Mouse (Mus musculus) adrenal gland, postnatal 25 days (tissue): ENCODE results near the gene Bmpr1b. TPM values are rescaled to one million over a fixed set of nuclear protein-coding genes. Genes with fewer than 3 reads are reported as not detected.
A peak's percentile ranks its signal among the peaks of the same experiment; 100 is the strongest.

Source experiments
- DNase-seq: peaks from one replicate; pipeline ENCODE4 v3.0.0; 2021; ENCODE audit warnings: mixed read lengths
- total RNA-seq: library from RNA; stranded (reverse); gene quantifications from 2 replicates; pipeline ENCODE4 v1.2.3, GENCODE M21; 2021

The Bmpr1b gene
- total RNA-seq, 1 experiment from 2014 or later = 1.2 TPM

GRCm38 (mm10) chr3:141818615-141819312, 350.5 kb downstream of the Bmpr1b start:
- no peak for DNase-seq

DNA sequence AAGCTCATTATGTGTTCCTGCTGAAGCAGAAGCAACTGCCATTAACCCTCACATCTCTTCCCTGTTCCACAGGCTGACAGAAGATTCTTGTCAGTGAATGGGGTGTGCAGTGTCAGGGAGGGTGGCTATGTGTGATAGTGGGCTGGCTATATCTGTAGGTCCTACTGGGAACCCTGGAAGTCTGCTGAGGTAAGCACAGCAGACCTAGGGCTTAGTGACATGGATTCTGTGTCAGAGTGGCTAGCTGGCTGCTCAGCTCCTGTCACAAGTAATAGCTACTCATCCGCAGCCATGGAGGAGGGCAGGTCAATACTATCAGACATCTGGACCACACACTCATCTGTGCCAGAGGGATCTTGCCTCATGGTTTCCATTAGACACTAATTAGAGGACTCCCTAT, 354.4 kb downstream of the Bmpr1b start:
- DNase-seq = no peak

DNA sequence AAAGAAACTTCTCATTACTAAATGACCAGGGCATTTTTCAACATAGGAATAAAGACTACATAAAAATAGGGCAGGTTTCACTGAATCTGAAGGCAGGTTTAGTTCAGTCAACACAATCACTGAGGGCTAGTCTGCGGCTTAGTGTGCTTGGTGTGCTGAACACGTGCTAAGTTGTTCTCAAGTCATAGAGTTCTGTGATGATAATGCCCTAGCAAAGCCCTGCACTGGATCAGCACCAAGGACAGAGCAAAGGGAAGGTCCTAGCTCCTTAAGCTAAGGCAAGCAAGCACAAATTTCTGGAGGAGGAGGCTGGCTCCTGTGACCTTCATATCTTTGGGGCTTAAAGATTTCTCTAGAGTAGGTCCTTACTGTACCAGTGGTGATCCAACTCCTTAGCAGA, 357.9 kb downstream of the Bmpr1b start:
- DNase-seq = peak; percentile 52

DNA sequence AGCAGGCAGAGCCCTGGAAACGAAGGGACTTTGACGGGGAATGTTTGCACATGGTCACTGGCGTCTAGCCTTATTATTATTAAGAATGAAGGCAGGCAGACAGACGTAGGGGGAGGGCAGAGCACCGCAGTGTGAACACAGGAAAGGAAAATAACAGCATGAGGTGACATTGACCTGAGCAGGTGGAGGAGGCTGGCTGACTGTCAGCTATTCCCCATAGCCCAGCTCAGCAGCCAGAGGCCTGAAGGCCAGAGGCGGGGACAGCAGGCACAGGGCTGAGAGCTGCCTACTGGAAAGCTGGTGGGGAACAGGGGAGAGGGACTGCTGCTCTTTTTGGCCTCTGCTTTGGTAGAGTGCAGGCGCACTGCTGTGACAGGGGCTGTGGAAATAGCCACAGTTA, 358.3 kb downstream of the Bmpr1b start:
- no peak for DNase-seq

GRCm38 (mm10) chr3:141809581-141809980, 359.6 kb downstream of the Bmpr1b start:
- no peak for DNase-seq

- no peak for DNase-seq
Observed at GRCm38 (mm10) chr3:141804133-141804532, 365.1 kb downstream of the Bmpr1b start.

GRCm38 (mm10) chr3:141797789-141798188, 371.4 kb downstream of the Bmpr1b start:
- no peak for DNase-seq

DNA sequence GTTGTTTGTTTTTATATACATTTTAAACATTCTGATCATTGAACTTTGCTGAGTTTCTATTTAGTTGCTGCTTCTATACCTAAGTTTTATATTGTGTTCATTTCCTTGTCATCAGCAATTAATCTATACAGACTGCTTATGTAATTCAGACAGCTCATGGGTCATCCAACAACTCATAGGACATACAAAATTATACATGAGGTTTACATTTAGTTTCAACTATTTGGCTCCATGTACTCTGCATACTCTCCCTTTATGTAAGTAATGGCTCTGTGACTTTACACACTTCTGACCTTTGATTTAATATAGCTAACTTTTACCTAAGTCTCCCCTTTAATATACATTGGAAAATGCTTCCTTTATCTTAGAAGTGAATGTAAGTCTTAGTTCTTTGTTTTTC, 371.9 kb downstream of the Bmpr1b start:
- DNase-seq = no peak

- DNase-seq = no peak
Observed at GRCm38 (mm10) chr3:141794371-141794770, 374.9 kb downstream of the Bmpr1b start.

GRCm38 (mm10) chr3:141793755-141794154, 375.5 kb downstream of the Bmpr1b start:
- DNase-seq = no peak

DNA sequence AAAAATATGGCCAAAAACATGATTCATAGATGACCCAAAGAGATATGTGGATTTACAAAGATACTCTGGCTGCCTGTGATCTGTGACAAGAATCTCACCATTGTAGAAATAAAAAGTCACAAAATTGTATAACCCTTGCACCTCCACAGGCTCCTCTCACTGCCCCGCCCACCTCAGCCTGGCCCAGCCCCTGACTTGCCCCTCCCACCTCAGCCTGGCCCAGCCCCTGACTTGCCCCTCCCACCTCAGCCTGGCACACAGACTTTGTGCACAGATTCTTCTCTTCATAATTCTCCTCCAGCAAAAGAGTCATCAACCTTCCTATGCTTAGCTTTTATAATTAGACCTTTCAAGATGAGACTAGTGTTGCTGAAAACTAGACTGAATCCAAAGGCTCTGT, 377.1 kb downstream of the Bmpr1b start:
- DNase-seq = peak; percentile 10

DNA sequence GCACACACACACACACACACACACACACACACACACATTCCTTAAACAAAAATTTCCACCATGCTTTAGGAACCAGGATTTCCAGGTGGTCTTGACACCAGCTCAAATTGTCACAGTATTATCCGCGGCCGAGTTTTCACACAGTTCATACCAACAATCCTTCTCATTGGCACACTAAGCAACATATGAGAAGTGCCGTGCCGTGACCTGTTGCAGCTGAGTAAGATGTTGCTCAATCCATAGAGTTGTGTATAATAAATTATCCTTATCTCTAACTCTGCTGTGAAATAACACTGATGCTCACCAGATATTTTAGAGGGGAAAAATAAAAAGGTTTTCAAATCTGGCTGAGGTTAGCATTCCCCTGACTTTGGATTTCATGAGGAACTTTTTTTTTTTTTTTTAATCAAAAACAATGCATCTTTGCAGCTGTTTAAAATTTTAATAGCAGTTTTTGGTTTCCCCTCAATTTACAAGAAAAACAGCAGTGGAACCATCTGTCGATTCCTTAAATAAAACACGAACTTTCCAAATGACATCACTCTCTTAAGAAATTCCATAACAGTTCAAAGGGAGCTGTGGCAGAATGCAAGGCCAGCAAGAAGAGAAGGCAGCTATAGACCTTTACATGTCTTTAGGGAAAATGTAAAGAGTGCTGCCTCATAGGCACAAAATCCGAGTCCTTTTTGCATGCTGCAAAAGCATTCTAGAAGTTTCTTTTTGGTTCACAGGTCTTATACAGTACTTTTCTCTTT, 378.0 kb downstream of the Bmpr1b start:
- no peak for DNase-seq

Other genes starting within 250 kb of the Bmpr1b start
- gene Pdlim5, start 226.3 kb upstream of the Bmpr1b start, total RNA-seq = 64.5 and 70.8 TPM in 2 replicates